Mouse (Mus musculus): ENCODE results near the gene Tead3.
"Not testable (repeated sequence)": the region's sequence is repeated elsewhere in the genome, so short reads cannot be mapped to it uniquely, and the experiment has no call there.

Gene Tead3

DNA sequence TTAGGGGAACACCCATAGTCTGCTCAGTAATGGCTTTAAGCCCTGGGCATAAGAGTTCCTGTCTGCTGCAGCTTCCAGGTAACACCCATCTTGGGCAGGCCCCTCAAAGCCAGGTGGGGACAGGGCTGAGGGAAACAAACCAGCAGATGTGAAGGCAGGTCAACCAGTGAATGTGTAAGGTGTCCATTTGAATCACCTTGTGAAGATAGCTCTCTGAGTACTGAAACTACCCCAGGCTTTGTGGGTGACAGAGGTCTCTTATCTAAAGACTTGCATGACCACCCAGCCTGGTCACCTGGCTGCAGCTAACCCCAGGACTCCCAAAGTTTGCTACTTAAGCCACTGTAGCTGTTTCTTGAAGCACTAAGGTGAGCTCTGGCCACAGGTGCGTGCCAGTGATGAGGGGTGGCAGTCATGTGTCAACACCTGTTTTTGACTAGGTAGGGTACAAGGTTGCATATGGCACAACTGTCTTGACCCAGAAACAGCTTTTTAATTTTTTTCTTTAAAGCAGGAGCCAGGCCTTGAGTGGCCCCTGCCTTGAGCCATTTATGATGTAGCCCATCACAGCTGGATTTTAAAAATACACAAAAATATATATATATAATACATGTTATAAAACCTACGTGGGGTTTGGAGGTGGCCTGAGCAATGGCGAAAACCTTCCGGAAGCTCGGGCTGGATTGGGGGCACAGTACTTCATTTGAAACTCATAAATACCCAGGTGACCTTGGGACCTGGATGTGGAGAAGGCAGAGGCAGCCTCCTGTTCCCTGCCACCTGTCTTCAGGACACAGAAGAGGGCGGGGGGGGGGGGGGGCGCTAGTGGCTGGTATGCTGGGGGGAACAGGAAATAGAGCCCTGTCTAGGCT lies 19.1 kb downstream of the Tead3 start:
- peak; percentile 52 for DNase-seq (ENCODE audit: extremely low read depth, insufficient read length, low spot score)

DNA sequence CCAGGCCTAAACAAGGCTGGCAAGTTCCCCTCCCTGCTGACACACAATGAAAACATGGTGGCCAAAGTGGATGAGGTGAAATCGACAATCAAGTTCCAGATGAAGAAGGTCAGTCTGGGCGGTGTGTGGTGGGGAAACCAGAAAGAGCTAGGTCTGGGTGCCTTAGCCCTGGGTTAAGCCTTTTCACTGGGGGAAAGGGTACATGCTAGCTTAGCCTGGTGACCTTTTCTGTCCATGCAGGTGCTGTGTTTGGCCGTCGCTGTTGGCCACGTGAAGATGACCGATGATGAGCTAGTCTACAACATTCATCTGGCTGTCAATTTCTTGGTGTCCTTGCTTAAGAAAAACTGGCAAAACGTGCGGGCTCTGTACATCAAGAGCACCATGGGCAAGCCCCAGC lies 20.0 kb downstream of the Tead3 start:
- not testable (repeated sequence) for DNase-seq (ENCODE audit: extremely low read depth, insufficient read length, low spot score)

DNA sequence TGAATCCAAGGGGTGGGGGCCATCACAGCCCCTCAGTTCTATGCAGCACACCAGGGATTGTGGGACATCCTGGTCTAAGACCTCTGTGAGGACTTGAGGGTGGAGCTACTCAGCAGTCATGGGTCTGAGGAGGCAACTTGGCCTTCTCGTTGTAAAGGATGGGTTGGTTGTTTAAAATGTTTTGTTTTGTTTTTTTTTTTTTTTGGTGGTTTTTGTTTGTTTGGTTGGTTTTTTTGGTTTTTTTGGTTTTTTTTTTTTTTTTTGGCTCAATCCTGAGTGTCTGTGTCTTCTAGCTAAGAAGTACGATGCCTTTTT lies 20.4 kb downstream of the Tead3 start:
- no peak for DNase-seq (ENCODE audit: extremely low read depth, insufficient read length, low spot score)

DNA sequence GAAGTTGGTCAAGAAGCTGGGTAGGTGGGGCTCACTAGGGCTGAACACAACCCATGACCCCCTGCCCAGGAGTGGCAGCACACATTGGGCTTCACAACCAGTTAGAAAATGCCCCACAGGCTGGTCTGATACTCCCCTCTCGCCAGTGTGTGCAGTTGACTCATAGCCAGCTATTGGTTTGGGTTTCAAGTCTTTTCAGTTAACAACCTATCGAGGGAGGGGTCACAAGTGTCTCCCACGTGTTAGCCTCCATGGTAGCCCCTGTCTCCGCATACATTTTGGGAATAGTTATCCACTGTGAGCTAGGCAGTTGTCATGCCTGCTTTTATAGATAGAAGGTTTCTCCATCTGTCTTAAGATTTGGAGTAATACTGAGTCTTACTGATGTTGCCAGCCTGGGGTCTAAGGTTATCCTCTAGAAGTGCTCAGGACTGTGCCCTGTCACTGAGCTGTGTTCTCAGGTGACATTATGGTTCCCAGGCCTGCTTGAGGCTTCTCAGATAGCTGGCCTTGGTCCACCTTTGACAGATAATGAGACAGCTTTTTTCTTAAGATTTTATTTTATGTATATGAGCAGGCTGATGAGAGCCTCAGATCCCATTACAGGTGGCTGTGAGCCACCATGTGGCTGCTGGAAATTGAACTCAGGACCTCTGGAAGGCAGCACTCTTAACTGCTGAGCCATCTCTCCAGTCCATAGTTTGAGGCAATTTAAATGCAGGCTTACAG lies 20.9 kb downstream of the Tead3 start:
- peak; percentile 41 for DNase-seq (ENCODE audit: extremely low read depth, insufficient read length, low spot score)

DNA sequence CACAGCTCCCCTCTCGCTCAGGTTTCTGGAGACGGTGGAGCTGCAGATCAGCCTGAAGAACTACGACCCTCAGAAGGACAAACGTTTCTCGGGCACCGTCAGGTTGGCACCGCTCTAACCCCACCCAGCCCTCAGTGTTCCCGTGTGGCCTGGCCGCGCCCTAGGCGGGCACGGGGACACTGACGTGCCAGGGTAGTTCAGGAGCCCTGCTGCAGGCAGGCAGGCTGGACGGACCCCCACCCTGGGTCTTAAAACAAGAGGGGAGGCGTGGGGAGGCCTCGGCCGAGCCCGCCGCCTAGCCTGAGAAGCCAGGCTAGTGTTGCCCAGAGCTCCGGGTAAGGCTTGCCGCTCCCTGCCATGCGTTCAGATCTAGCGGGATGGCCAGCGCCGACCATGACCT lies 21.7 kb downstream of the Tead3 start:
- peak; percentile 69 for DNase-seq (ENCODE audit: extremely low read depth, insufficient read length, low spot score)

DNA sequence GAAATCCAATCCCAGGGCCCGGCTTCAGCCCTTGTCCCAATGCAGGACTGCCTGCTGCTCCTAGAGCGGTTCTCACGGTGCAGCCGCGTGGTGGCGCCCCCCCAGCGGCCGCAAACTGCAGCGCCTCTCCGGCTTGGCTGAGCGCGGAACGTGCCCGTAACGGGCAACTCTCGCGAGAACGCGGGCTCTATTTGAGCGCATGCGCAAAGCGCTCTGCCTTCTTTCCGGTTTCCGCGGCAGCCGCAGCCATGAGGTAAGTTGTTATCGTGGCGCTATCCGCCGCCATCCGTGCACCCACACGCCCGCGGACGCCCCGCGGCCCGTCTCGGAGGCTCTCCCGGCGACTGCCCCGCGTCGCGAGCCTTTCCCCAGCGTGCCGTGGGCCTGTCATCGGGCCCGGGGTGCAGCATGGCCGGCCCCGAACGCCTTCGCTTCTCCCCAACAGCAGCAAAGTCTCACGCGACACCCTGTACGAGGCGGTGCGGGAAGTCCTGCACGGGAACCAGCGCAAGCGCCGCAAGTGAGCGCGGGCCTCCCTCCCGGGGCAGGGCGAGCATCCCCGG lies 22.2 kb downstream of the Tead3 start, which contains the start of gene Rpl10a:
Gene Rpl10a, plus strand, starts transcription at position 106 of the 563 bp plus-strand sequence.
- peak; percentile 96 for DNase-seq (ENCODE audit: extremely low read depth, insufficient read length, low spot score)

DNA sequence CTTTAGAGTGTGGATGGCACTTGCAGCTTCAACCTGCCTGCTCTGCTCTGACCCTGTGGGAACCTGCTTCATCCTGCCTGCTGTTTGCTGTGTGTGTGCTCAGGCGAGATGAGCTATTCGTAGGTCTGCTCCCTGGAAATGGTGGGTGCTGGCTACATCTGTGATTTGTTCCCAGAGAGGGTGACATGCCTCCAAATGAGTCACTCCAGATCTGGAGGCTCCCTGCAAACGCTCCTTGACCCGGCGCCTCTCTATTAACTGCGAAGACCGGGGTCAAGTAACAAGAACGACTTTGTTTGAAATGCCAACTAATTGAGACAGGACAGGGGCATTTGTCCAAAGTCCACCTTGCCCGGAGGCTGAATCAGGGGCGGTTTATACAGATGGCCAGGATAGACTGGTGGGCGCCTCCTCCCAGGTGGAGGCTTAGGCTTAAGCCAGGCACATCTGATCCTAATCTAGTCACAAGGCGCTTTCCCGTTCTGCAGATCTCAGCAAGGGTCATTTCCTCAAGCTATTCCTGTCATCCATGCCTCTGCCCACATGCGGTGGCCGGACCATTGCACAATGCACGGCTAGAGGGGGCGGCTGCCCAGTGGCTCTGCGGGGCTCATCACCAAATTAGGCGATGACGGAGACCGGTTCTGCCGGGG lies 22.8 kb downstream of the Tead3 start:
- DNase-seq (ENCODE audit: extremely low read depth, insufficient read length, low spot score), result no peak

DNA sequence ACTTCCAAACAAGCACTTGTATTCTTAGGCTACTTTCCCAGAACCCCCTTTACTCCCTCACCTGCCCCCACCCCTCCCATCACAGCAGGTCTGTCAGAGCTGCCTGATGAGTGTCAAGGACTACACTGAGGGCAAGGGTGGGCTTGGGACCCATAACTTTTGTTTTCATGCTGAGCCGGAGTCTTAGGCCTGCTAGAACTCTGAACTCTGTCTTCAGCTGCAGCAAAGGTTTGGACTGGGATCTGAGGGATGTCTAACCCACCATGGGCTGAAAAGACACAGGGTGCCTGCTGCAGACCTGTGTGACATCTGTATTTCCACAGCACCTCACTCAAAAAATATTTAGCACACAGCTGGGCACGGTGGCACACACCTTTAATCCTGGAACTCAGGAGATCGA lies 23.7 kb downstream of the Tead3 start:
- no peak for DNase-seq (ENCODE audit: extremely low read depth, insufficient read length, low spot score)

DNA sequence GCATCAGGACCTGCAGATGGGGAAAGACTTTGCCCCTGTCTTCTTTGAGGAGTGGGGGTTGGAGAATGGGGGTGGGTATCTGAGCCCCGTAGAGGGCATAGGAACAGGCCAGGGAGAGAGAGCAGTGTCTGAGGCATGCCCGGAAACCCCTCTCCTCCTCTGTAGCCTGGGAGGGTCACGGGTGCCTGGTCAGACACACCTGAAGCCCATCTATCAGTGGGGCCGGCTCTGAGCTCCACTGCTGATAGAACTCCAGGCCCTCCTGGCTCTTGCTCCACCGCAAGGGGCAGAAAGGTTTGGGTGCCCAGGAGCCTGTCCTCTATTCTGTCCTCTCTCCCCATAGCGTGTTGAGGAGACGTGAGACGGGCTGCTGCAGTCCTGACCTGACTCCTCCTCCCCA lies 24.9 kb downstream of the Tead3 start:
- DNase-seq (ENCODE audit: extremely low read depth, insufficient read length, low spot score), result no peak

DNA sequence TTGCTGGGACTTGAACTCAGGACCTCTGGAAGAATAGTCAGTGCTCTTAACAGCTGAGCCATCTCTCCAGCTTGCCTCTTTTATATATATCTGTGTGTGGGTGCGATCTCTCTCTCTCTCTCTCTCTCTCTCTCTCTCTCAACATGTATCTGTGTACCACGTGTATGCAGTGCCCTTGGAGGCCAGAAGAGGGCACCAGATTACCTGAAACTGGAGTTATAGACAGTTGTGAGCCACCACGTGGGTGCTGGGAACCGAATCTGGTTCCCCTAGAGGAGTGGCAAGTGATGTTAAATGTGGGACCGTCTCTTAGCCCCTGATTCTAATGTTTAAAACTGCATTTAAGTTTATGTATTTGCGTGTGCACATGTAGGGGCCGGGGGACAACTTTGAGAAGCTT lies 26.2 kb downstream of the Tead3 start:
- not testable (repeated sequence) for DNase-seq (ENCODE audit: extremely low read depth, insufficient read length, low spot score)

DNA sequence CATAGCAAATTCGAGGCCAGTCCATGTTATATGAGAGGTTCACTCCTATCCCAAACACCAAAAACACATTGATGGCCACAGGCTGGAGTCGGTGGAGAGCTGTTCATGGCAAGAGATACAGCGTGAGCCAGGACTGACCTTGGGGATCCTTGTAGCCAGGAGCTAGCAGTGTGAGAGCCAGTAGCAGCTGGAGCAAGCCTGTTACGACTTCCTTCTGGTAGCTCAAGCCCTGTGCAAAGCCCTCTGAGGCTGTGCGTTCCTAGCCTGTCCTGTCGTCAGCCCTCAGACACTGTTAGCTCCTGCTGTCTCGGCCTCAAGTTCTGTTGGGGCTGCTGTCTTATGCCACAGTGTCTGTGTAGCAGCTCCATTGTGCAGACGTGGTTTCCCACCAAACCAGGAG lies 26.8 kb downstream of the Tead3 start:
- no peak for DNase-seq (ENCODE audit: extremely low read depth, insufficient read length, low spot score)

DNA sequence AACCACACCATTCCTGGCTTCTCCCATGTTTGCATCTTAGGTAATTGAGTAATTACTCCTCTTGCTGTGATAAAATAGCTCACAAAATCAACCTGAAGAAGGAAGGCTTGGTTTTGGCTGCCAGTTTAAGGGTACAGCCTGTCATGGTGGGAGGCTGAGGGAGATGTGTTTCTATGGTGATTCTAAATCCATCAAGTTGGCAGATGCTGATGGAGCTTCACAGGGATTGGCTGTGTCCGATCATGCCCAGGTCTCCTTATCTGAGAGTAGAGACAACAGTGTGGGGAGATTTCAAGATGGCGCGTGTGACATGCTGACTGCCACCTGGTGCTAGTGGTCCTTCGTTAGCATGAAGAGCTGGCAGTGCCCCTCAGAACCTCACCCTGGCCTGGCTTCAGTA lies 28.9 kb downstream of the Tead3 start:
- DNase-seq (ENCODE audit: extremely low read depth, insufficient read length, low spot score), result no peak

DNA sequence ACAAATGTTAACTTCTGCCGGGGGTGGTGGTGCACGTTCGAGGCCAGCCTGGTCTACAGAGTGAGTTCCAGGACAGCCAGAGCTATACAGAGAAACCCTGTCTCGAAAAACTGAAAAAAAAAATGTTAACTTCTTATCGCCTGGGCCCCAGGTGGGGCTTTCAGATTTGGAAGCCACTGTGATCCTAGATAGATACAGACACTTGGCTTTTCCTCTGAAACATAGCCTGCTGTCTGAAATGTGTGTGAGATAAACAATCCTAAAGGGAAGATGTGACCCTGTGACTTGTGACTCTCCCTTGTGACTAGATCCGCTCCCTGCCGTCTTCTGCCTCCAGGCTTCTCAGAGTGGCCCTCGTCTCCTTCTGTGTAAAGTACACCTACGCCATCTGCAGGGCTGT lies 32.9 kb downstream of the Tead3 start:
- no peak for DNase-seq (ENCODE audit: extremely low read depth, insufficient read length, low spot score)

DNA sequence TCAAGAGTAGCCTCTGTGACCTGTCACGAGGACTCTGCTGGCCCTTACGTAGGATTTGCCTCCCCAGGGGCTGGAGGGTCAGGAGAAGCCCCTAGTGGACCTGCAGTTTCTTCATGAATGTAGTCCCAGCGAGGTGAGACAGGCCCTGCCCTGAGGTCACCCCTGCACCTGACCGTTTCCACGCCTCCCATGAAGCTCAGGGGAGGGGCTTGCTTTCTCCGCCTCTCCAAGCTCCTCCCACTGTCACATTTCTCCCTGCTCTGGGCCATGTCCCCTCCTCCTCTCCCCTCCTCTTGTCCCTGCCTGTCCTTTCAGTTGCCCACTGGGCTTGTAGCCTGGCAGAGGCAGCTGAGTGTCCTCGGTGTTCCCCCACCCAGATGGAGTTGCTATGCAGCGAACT lies 33.5 kb downstream of the Tead3 start:
- DNase-seq (ENCODE audit: extremely low read depth, insufficient read length, low spot score), result no peak

DNA sequence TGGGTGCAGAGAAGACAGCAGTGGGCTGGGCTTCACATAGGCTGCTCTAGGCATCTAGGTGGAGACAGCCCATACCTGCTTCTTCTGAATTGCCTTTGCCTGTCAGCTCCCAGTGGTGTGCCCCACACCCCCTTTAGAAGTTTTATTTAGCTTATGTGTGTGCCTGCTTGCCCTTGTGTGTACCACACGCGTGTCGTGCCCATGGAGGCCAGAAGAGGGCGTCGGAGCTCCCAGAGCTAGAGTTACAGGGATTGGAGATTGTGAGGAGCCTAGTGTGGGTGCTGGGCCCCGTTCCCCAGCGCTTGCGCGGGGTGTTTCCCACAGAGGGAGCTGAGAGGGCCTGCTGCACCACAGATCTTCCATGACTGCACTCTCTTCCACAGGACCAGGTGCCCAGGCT lies 34.1 kb downstream of the Tead3 start:
- no peak for DNase-seq (ENCODE audit: extremely low read depth, insufficient read length, low spot score)

DNA sequence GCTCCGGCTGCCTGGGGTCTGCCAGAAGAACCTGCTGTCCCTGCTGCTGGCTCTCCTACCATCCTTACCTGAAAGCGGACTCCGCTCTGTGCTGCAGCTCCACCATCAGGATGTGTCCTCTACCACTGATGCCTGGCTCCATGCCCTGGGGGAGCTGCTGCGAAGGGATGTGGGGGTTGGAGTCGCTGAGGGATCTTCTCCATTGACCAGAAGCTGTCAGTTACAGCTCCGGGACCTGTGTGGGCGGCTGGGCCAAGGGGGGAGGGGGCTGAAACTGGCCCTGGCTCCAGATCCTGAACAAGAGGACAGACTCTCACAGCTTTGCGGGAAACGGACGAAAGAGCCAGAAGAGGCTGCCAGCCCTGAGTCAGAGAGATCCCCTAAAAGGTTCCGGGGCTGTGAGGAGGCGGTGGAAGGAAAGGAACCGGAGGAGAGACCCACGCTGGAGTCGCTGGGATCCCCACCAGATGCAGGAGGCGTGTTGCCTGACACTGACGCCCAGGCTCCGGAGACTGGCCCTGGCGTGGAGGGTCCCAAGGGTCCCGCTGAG lies 34.9 kb downstream of the Tead3 start:
- no peak for DNase-seq (ENCODE audit: extremely low read depth, insufficient read length, low spot score)

DNA sequence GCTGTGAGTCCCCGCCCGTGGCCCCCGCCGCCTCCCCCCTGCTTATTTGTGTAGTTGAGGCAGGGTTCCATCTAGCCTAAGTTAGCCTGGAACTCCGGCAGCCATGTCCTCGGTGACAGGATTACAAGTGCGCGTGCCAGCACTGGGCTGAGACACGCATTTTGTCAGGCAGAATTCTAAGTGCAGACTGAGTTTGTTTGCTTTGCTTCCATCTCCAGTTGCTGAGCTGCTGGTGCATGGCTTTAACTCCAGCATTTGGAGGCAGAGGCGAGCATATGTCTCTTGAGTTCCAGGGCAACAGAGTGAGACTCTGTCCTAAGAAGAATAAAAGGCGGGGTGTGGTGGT lies 36.8 kb downstream of the Tead3 start:
- no peak for DNase-seq (ENCODE audit: extremely low read depth, insufficient read length, low spot score)

DNA sequence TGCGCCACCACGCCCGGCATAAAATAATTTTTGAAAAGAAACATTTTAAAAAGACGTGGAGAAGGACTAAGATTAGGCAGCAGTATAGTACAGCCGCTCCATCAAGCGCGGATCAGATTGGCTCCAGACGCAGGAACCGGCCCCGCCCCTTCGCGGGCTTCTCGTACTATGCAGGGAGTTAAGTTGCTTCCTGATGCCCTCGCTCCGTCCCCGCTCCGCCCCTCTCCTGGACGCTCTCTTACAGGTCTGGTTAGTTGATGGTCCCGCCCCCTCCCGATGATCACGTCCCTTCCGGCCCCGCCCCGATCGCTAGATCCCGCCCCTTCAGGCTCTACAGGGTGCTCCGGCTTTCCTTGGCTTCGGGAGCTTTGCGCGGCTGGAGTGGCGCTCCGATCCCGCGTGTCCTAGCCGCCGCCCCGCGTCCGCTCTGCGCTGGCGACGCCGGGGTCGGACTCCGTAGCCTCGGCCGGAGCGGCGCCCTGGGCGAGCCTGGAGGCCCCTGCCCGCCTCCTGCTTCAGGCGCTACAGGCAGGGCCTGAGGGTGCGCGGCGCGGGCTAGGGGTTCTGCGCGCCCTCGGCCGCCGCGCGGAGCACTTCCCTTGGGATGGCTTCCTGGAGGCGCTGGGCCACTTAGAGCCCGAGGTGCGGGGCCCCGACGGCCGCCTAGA lies 37.3 kb downstream of the Tead3 start, which contains the start of gene Fance:
Gene Fance, plus strand, starts transcription at position 308 of the 668 bp plus-strand sequence.
- peak; percentile 99 for DNase-seq (ENCODE audit: extremely low read depth, insufficient read length, low spot score)

DNA sequence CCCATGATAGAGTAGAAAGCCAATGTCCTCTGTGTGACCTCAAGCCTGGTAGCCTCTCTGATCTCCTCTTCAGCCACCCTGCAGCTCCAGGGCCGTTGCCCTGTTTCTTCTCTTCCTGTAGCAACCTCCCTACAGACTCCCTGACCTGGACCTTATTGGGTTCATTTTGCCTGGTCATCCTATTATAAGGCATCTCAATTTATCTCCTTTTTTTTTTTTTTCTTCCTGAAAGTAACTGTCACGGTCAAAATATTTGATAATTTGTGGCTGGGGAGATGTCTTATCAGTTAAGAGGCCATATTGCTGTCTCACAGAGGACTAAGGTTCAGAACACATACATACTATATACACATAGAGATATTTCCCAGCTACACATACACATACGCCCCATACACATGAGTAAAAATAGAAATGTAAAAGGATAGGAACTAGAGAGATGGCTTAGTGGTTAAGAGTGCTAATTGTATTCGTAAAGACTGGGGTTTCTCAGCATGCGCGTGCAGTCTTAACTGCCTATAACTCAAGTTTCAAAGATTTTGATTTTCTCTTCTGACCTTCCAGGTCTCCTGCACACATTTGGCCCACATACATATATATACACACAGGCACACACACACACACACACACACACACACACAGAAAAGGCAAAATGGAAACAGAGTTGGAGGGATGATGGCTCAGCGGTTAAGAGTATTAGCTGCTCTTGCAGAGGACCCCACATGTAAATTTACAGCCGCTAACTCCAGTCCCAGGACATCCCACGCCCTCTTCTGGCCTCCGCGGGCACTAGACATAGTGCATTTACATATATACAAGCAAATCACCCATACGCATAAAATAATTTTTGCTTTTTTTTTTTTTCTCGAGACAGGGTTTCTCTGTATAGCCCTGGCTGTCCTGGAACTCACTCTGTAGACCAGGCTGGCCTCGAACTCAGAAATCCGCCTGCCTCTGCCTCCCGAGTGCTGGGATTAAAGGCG lies 38.1 kb downstream of the Tead3 start:
- peak; percentile 67 for DNase-seq (ENCODE audit: extremely low read depth, insufficient read length, low spot score)

All from 3134 (cell line).